ENCODE assay signal across 8 mouse cellular contexts in genomic region chr1:195040437-195040836, GRCm38 (mm10). TPM values are rescaled to one million over a fixed set of nuclear protein-coding genes. Genes with fewer than 3 reads are reported as not detected.
DNase-seq lines count a peak whose midpoint lies in the region; ATAC-seq and TF ChIP-seq lines count a peak whose summit lies in the region.

No protein-coding gene starts in this region.

- H3K9ac ChIP-seq in liver, embryonic 14.5 days (replicated peaks): no peak overlapping the region

- no peak overlapping the region for H3K4me2 ChIP-seq in liver, embryonic 14.5 days (ENCODE audit: low read depth)

- ATAC-seq in G1E (ENCODE audit: extremely low read depth, insufficient number of reproducible peaks, low FRiP score, poor library complexity, severe bottlenecking): peak; percentile 82
- ATAC-seq in liver, embryonic 14.5 days (ENCODE audit: insufficient read depth): peak; percentile 59

- no peaks in the 10 kb centered on the region for H3K4me1 ChIP-seq in G1E (ENCODE audit: insufficient read depth, low read depth, low read length)
- H3K4me1 ChIP-seq in liver, embryonic 14.5 days (replicated peaks; ENCODE audit: control insufficient read depth in 2 of 2, insufficient read depth in 2 of 2, low read length in 1 of 2): no peaks in the 10 kb centered on the region

- H3K4me3 ChIP-seq in G1E (ENCODE audit: low read depth, low read length): no peak overlapping the region
- no peak overlapping the region for H3K4me3 ChIP-seq in liver, embryonic 14.5 days (ENCODE audit: insufficient read depth in 1 of 2, low read depth in 2 of 2, low read length in 2 of 2)

- no peaks in the 10 kb centered on the region for H3K27me3 ChIP-seq in G1E (ENCODE audit: insufficient read depth, low read length)
- H3K27me3 ChIP-seq in liver, embryonic 14.5 days (ENCODE audit: control insufficient read depth, insufficient read depth, low read length): no peaks in the 10 kb centered on the region

- intact Hi-C loops in heart, postnatal 14 days (cut with DNase I): loop anchor here (1.0 to 10.0 kb wide), 2 partner anchors 64 to 156 kb away; no protein-coding TSS in a partner anchor

- DNase-seq in layer of hippocampus, adult 11-12 months (ENCODE audit: low spot score): peak; percentile 62
- DNase-seq in layer of hippocampus, adult 8-10 months (ENCODE audit: low spot score in 2 of 2): no peak
- DNase-seq in G1E (ENCODE audit: low spot score): peak; percentile 5
- peak; percentile 63 to 72 for DNase-seq in cerebellum, adult 18-20 months
- peak; percentile 34 to 57 for DNase-seq in heart, postnatal 14 days
- peak; percentile 34 to 52 (median 40) for DNase-seq in liver, embryonic 14.5 days (ENCODE audit: low read depth in 3 of 3, low spot score in 3 of 3)
- DNase-seq in retina, embryonic 14.5 days (ENCODE audit: low spot score): peak; percentile 80
- DNase-seq in urinary bladder, postnatal 25 days (ENCODE audit: low spot score): no peak

- TF ChIP-seq CTCF in G1E (IDR thresholded peaks at IDR 0.05; ENCODE audit: low read depth, low read length): peak; percentile 12; the same call in 1 of the 2 replicates
- TF ChIP-seq CTCF in liver, embryonic 14.5 days (IDR thresholded peaks at IDR 0.05; ENCODE audit: low read depth): peak; percentile 71

- H3K27ac ChIP-seq in liver, embryonic 14.5 days: no peak overlapping the region

- H3K36me3 ChIP-seq in G1E (replicated peaks): no peaks in the 10 kb centered on the region
- H3K36me3 ChIP-seq in liver, embryonic 14.5 days (replicated peaks; ENCODE audit: control insufficient read depth, insufficient read depth, low read depth): no peaks in the 10 kb centered on the region

- H3K9me3 ChIP-seq in G1E (replicated peaks): no peaks in the 10 kb centered on the region
- no peaks in the 10 kb centered on the region for H3K9me3 ChIP-seq in liver, embryonic 14.5 days (ENCODE audit: control insufficient read depth, low read length)

- no peak for TF ChIP-seq EP300 in liver, embryonic 14.5 days (IDR thresholded peaks at IDR 0.05; ENCODE audit: low read depth)

RNA-seq across cellular contexts. Expression of gene Cd46, which starts 51.6 kb away (rescaled TPM):
- total RNA-seq in layer of hippocampus, adult 8-10 months (2022): 1 to 10 TPM; 4.0 to 5.3 (median 4.6) TPM
- total RNA-seq in G1E (2014; fragmentation: Nextera tagmentation): 2.8 and 3.7 TPM in 2 replicates
- 0.99 and 1.1 TPM in 2 replicates for total RNA-seq in G1E (2017)
- 0.03 TPM in 1 of 2 replicates, not detected in the other for polyA plus RNA-seq in G1E (2012)
- total RNA-seq in heart, postnatal 14 days (2021): 1 to 10 TPM; 1.7 to 1.9 TPM
- polyA plus RNA-seq in liver, embryonic 14.5 days (2012; rRNA removed): 1.2 and 1.5 TPM in 2 replicates
- polyA plus RNA-seq in liver, embryonic 14.5 days (2014; fragmentation: Nextera tagmentation; extraction: Ambion mirVana): 0.71 and 0.93 TPM in 2 replicates

Comparison
In these comparisons a context has a peak if more than half of its experiments do, and no peak if none do; other contexts are left out.
1. DNase-seq: peak in layer of hippocampus, adult 11-12 months (single experiment), G1E (single experiment), cerebellum, adult 18-20 months (2 of 2), heart, postnatal 14 days (2 of 2), liver, embryonic 14.5 days (3 of 3) and retina, embryonic 14.5 days (single experiment); none in layer of hippocampus, adult 8-10 months (0 of 2) and urinary bladder, postnatal 25 days (single experiment).